Mouse (Mus musculus): ENCODE data around the gene Hspa4.

Hspa4 gene

GRCm38 (mm10) chr11:53260056-53260455 lies 40.2 kb downstream of the Hspa4 start:
- in situ Hi-C loops (cut with MboI; ENCODE audit: unreplicated experiment in 2 of 2): loop anchor here (10.0 to 25.0 kb wide), 2 partner anchors 402 to 1985 kb away; no protein-coding TSS in a partner anchor

DNA sequence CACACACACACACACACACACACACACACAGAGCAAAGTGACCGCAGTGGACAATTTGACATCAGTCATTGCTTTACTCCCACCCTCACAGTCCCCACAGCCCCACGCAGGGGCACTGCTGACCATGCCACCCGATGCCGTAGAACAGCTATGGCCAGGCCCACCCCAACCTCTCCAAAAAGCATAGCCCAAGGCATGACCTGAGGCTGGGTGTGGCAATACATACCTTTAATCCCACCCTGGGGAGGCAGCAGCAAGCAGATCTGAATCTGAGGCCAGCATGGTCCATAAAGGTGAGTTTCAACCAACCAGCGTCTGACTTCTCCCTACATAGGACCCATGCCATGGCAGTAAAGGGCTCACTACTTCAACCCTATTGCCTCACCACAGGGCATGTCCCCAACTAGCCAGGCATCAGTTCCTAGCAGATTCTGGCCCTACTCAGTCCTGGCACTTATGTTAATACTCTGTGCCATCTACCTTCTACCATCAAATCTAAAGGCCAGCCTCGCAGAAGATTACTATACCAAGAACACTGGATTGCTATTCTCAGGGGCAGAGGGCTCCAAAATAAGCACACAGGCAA lies 41.1 kb downstream of the Hspa4 start:
- in situ Hi-C loops (cut with MboI; ENCODE audit: unreplicated experiment in 2 of 2): loop anchor here (5.0 to 25.0 kb wide), 5 partner anchors 403 to 847 kb away; no protein-coding TSS in a partner anchor

GRCm38 (mm10) chr11:53256914-53257313 lies 43.3 kb downstream of the Hspa4 start:
- in situ Hi-C loops (cut with MboI; ENCODE audit: unreplicated experiment in 2 of 2): loop anchor here (5.0 to 25.0 kb wide), 5 partner anchors 405 to 845 kb away; no protein-coding TSS in a partner anchor

DNA sequence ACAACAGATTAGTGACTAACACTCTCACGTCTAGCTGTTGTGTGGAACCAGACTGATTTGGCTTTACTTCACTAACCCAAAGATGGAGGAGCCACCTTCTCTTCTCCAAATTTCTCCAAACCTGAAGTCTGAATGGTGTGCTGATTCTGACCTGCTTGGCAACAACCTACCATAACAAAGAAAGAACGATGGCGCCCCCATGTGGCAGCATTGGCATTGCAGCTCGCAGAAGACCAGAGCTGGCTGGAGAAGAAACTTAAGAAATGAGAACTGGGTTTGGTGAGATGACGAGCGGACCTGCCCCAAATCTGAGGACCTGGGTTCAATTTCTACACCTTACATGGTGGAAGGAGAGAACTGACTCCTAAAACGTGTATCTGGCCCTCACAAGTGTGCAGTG lies 45.3 kb downstream of the Hspa4 start:
- in situ Hi-C loops (cut with MboI; ENCODE audit: unreplicated experiment in 2 of 2): loop anchor here (5.0 to 25.0 kb wide), 5 partner anchors 407 to 843 kb away; no protein-coding TSS in a partner anchor

DNA sequence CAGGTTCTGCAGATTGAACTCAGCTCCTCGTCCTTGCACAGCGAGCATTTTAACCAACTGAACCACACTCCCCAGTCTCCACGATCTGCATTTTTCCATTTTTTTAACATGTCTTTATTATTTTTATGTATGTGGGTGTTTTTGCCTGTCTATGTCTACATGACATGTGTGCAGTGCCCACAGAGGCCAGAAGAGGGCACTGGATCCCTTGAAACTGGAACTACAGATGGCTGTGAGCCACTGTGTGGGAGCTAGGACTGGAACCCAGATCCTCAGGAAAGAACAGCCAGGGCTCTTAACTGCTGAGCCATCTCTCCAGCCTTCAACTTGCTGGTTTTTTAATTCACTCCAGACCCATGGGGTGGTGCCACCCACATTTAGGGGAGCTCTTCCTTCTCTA lies 45.8 kb downstream of the Hspa4 start:
- in situ Hi-C loops (cut with MboI; ENCODE audit: unreplicated experiment in 2 of 2): loop anchor here (10.0 to 25.0 kb wide), 3 partner anchors 408 to 740 kb away; no protein-coding TSS in a partner anchor

- in situ Hi-C loops (cut with MboI; ENCODE audit: unreplicated experiment in 2 of 2): loop anchor here (10.0 to 25.0 kb wide), 3 partner anchors 410 to 738 kb away; no protein-coding TSS in a partner anchor
Observed at GRCm38 (mm10) chr11:53252186-53253119, 47.8 kb downstream of the Hspa4 start.

DNA sequence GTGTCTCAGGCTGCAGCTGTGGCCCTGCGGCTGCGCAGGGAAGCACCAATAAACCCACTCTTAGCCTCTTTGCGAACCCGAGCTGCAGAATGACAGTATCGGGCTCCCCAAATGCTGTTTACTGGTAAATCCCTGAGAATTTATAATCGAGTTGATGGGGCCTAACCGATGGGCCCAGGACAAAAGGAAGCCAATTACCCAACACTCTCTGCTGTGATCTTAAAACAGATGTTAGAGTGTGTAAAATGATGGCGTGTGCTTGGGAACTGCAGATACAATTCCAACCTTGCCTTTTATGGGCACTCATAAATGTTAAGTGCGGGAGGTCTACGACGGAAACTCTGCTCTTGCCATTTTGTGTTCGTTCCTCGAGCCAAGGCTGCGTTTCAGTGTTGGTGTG lies 49.5 kb downstream of the Hspa4 start:
- in situ Hi-C loops (cut with MboI; ENCODE audit: unreplicated experiment in 2 of 2): loop anchor here (10.0 to 25.0 kb wide), 3 partner anchors 412 to 736 kb away; no protein-coding TSS in a partner anchor

DNA sequence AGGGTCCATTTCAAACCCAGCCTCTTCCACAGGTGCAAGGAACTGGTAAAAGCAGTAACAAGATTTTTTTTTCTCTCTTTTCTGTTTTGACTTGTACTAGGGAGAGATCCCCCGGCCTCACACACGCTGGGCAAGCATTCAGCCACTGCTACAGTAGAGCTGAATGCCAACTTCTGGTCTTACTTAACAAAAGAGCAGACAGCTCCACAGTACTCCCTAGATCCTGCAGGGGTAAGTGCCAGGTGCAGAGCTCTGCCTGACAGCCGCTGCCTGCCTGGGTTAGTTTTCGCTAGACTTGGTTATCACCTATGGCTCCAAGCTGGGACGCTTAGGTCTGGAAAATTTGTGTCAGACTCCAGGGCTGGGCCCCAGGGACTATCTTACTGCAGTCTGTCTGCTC lies 50.6 kb downstream of the Hspa4 start:
- in situ Hi-C loops (cut with MboI; ENCODE audit: unreplicated experiment in 2 of 2): loop anchor here (10.0 to 25.0 kb wide), 3 partner anchors 413 to 735 kb away; no protein-coding TSS in a partner anchor

- in situ Hi-C loops (cut with MboI; ENCODE audit: unreplicated experiment in 2 of 2): no loop called here
Observed at GRCm38 (mm10) chr11:53245561-53245960, 54.7 kb downstream of the Hspa4 start.

DNA sequence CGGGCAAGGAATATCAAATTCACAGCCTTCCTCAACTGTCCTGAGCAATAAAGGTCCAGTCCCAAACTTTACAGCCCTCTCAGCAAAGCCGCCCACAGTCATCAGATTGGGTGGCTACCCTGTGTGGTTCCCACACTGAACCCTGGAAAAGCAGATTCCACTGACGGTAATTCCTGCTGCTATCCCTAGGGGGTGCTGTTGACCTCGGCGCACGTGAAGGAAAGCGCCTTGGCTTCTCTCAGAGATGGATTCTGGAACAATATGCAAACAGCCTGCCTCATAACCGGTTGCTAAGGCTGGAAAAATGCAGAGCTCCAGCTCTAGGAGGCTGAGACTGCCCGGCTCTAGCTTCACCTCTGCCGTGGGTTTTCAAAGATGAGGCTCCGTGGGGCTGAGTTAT lies 57.1 kb downstream of the Hspa4 start:
- in situ Hi-C loops (cut with MboI; ENCODE audit: unreplicated experiment in 2 of 2): no loop called here

- in situ Hi-C loops (cut with MboI; ENCODE audit: unreplicated experiment in 2 of 2): no loop called here
Observed at GRCm38 (mm10) chr11:53233590-53233989, 66.7 kb downstream of the Hspa4 start.

- in situ Hi-C loops (cut with MboI; ENCODE audit: unreplicated experiment in 2 of 2): no loop called here
Observed at GRCm38 (mm10) chr11:53231836-53232235, 68.4 kb downstream of the Hspa4 start.

GRCm38 (mm10) chr11:53229011-53229410 lies 71.2 kb downstream of the Hspa4 start:
- in situ Hi-C loops (cut with MboI; ENCODE audit: unreplicated experiment in 2 of 2): no loop called here

DNA sequence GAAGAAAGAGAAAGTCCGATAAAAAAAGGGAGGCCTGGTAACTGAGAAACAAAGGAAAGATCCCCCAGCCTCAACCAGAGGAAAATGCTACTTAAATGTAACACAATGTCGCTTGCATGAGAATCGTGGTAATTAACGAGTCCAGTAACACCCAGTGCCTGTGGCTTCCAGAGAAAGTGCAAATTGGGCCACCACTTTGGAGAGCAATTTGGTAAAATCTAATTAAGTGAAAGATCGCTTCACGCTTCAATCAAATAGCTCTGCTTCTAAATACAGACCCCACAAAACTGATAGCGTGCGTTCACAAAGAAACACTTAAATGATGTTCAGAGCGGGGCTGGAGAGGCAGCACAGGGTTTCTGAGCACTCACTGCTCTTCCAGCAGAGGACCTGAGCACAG lies 89.4 kb downstream of the Hspa4 start:
- in situ Hi-C loops (cut with MboI; ENCODE audit: unreplicated experiment in 2 of 2): no loop called here

All from v-Abl transformed pro-B cells (cell line).